Mouse (Mus musculus) limb, embryonic 11.5 days (tissue): ENCODE measurements around the gene Mok. TPM values are rescaled to one million over a fixed set of nuclear protein-coding genes. Genes with fewer than 3 reads are reported as not detected.
"Not testable (repeated sequence)": the region's sequence is repeated elsewhere in the genome, so short reads cannot be mapped to it uniquely, and the experiment has no call there.

Experiments
- ATAC-seq: fragments of 200-750 bp; cut with Nextera tagmentation; 2 replicates; pipeline ENCODE4 v1.8.0; 2017; ENCODE audit warnings: low read depth; ENCODE audit not compliant: insufficient number of reproducible peaks, low FRiP score, low TSS enrichment
- DNase-seq: peaks from one replicate; pipeline ENCODE4 v3.0.0-alpha.2; 2015; ENCODE audit warnings: low spot score
- H3K27ac ChIP-seq: fragments of 300-500 bp; sonication (generic); replicated peaks from 2 replicates; pipeline ENCODE4 v1.5.1; 2014; ENCODE audit warnings: low read depth, mild to moderate bottlenecking, low read length
- H3K27me3 ChIP-seq: fragments of 300-500 bp; sonication (generic); 2 replicates; pipeline ENCODE4 v1.6.1; 2014; ENCODE audit warnings: mild to moderate bottlenecking, low read length, mixed read lengths; ENCODE audit not compliant: control insufficient read depth, insufficient read depth
- H3K36me3 ChIP-seq: fragments of 300-500 bp; sonication (generic); 2 replicates; pipeline ENCODE4 v1.6.1; 2014; ENCODE audit warnings: mild to moderate bottlenecking, low read length, moderate library complexity, mixed read lengths; ENCODE audit not compliant: control insufficient read depth, insufficient read depth
- H3K4me1 ChIP-seq: fragments of 300-500 bp; sonication (generic); 2 replicates; pipeline ENCODE4 v1.6.1; 2014; ENCODE audit warnings: low read length, mixed read lengths; ENCODE audit not compliant: control insufficient read depth, insufficient read depth
- H3K4me2 ChIP-seq: fragments of 300-500 bp; sonication (generic); 2 replicates; pipeline ENCODE4 v1.6.1; 2014; ENCODE audit warnings: low read depth, mild to moderate bottlenecking, moderate library complexity; ENCODE audit not compliant: severe bottlenecking
- H3K4me3 ChIP-seq: fragments of 300-500 bp; sonication (generic); 2 replicates; pipeline ENCODE4 v1.5.1; 2014; ENCODE audit warnings: low read depth, low read length
- H3K9ac ChIP-seq: fragments of 300-500 bp; sonication (generic); 2 replicates; pipeline ENCODE4 v1.6.1; 2014; ENCODE audit warnings: mild to moderate bottlenecking, low read length
- H3K9me3 ChIP-seq: fragments of 300-500 bp; sonication (generic); 2 replicates; pipeline ENCODE4 v1.6.1; 2016; ENCODE audit warnings: low read length; ENCODE audit not compliant: control insufficient read depth
- WGBS: fragments of 180-500 bp; shearing (Covaris S2); extraction: QIAGEN DNeasy Blood & Tissue Kit; methylation state at CpG from one replicate; pipeline ENCODE4 v1.1.7; 2014; 5-methylcytosine and 5-hydroxymethylcytosine counted together
- polyA plus RNA-seq: library from polyadenylated mRNA; unstranded; fragments of >200 nt; fragmentation: Nextera tagmentation; extraction: Ambion mirVana; gene quantifications from 2 replicates; pipeline ENCODE4 v1.2.1, GENCODE M21; 2014

Mok gene
- polyA plus RNA-seq, 1 experiment from 2014 or later, result 7.1 TPM

GRCm38 (mm10) chr12:110870107-110870506 is 29.4 kb upstream of the Mok start:
- whole genome bisulfite sequencing, result 88% methylated on average over 4 of the region's 4 CpGs
- no peak overlapping the region for H3K27ac ChIP-seq
- H3K9me3 ChIP-seq, result no peaks in the 10 kb centered on the region
- H3K4me2 ChIP-seq, result no peak overlapping the region
- H3K4me1 ChIP-seq, result no peaks in the 10 kb centered on the region
- H3K36me3 ChIP-seq, result peaks cover 3% of the 10 kb centered on the region; the same call in 1 of the 2 replicates
- no peak for DNase-seq
- no peak for ATAC-seq
- no peak overlapping the region for H3K9ac ChIP-seq
- H3K4me3 ChIP-seq, result no peak overlapping the region
- no peaks in the 10 kb centered on the region for H3K27me3 ChIP-seq

- H3K9ac ChIP-seq, result no peak overlapping the region
These were observed 25.2 kb upstream of the Mok start for GRCm38 (mm10) chr12:110865989-110866388.

GRCm38 (mm10) chr12:110865571-110865970 is 24.8 kb upstream of the Mok start:
- Histone ChIP-seq H3K9ac (no peak overlapping the region), H3K4me2 (no peak overlapping the region), H3K27me3 (no peaks in the 10 kb centered on the region), H3K36me3 (peaks cover 2% of the 10 kb centered on the region; the same call in 1 of the 2 replicates), H3K9me3 (no peaks in the 10 kb centered on the region), H3K4me1 (no peaks in the 10 kb centered on the region), H3K27ac (no peak overlapping the region), H3K4me3 (no peak overlapping the region)
- 83% methylated on average over 6 of the region's 6 CpGs for WGBS
- ATAC-seq (no peak), DNase-seq (no peak)

More at GRCm38 (mm10) chr12:110865989-110866388, 25.2 kb upstream of the Mok start:
- H3K4me3 ChIP-seq, result no peak overlapping the region
- H3K27me3 ChIP-seq, result no peaks in the 10 kb centered on the region
- no peaks in the 10 kb centered on the region for H3K36me3 ChIP-seq
- 87% methylated on average over 10 of the region's 10 CpGs for WGBS
- DNase-seq, result no peak
- ATAC-seq, result no peak
- no peaks in the 10 kb centered on the region for H3K9me3 ChIP-seq
- no peaks in the 10 kb centered on the region for H3K4me1 ChIP-seq
- H3K4me2 ChIP-seq, result no peak overlapping the region
- no peak overlapping the region for H3K27ac ChIP-seq

- ATAC-seq (no peak), DNase-seq (no peak)
- H3K4me1 ChIP-seq, result no peaks in the 10 kb centered on the region
- no peaks in the 10 kb centered on the region for H3K9me3 ChIP-seq
- H3K4me2 ChIP-seq, result no peak overlapping the region
- no peak overlapping the region for H3K4me3 ChIP-seq
- peaks cover 2% of the 10 kb centered on the region; the same call in 1 of the 2 replicates for H3K36me3 ChIP-seq
- 88% methylated on average over 6 of the region's 6 CpGs for WGBS
- H3K27me3 ChIP-seq, result no peaks in the 10 kb centered on the region
- no peak overlapping the region for H3K9ac ChIP-seq
- no peak overlapping the region for H3K27ac ChIP-seq
These were observed 23.3 kb upstream of the Mok start for GRCm38 (mm10) chr12:110864008-110864407.

- Histone ChIP-seq H3K4me3 (no peak overlapping the region), H3K27me3 (no peaks in the 10 kb centered on the region), H3K4me2 (no peak overlapping the region), H3K9me3 (no peaks in the 10 kb centered on the region), H3K27ac (no peak overlapping the region), H3K36me3 (peaks cover 2% of the 10 kb centered on the region; the same call in 1 of the 2 replicates), H3K4me1 (no peaks in the 10 kb centered on the region), H3K9ac (no peak overlapping the region)
- WGBS, result 28% methylated on average over 7 of the region's 7 CpGs
- no peak for ATAC-seq
- no peak for DNase-seq
These were observed 20.5 kb upstream of the Mok start for GRCm38 (mm10) chr12:110861256-110861655.

GRCm38 (mm10) chr12:110860293-110860692 is 19.6 kb upstream of the Mok start:
- Histone ChIP-seq H3K4me3 (no peak overlapping the region), H3K4me1 (no peaks in the 10 kb centered on the region), H3K36me3 (peaks cover 2% of the 10 kb centered on the region; the same call in 1 of the 2 replicates), H3K27me3 (no peaks in the 10 kb centered on the region), H3K27ac (no peak overlapping the region), H3K9ac (no peak overlapping the region), H3K9me3 (no peaks in the 10 kb centered on the region), H3K4me2 (no peak overlapping the region)
- ATAC-seq, result no peak
- DNase-seq, result no peak

GRCm38 (mm10) chr12:110858681-110859080 is 17.9 kb upstream of the Mok start:
- 91% methylated on average over 15 of the region's 15 CpGs for WGBS
- H3K36me3 ChIP-seq, ATAC-seq: not testable (repeated sequence)

GRCm38 (mm10) chr12:110857196-110857595 is 16.5 kb upstream of the Mok start:
- WGBS, result 81% methylated on average over 7 of the region's 7 CpGs
- H3K4me2 ChIP-seq, result no peak overlapping the region
- H3K4me1 ChIP-seq, result no peaks in the 10 kb centered on the region
- DNase-seq, result no peak
- H3K36me3 ChIP-seq, result peaks cover 2% of the 10 kb centered on the region; the same call in 1 of the 2 replicates
- no peak for ATAC-seq
- H3K9me3 ChIP-seq, result no peaks in the 10 kb centered on the region
- no peak overlapping the region for H3K27ac ChIP-seq
- H3K27me3 ChIP-seq, result no peaks in the 10 kb centered on the region
- H3K9ac ChIP-seq, result peak overlapping the region; percentile 1; the same call in 1 of the 2 replicates
- H3K4me3 ChIP-seq, result no peak overlapping the region

More at GRCm38 (mm10) chr12:110858681-110859080, 17.9 kb upstream of the Mok start:
- not testable (repeated sequence) for H3K27ac ChIP-seq, H3K9ac ChIP-seq, H3K4me3 ChIP-seq, DNase-seq, H3K4me1 ChIP-seq, H3K27me3 ChIP-seq, H3K9me3 ChIP-seq, H3K4me2 ChIP-seq
